Mouse (Mus musculus) WW6 (cell line): ENCODE data around the gene Zfp775.

Experiments
- DNase-seq: peaks from one replicate; pipeline ENCODE4 v3.0.0-alpha.2; 2013; ENCODE audit warnings: low read depth, low spot score

Gene Zfp775

GRCm38 (mm10) chr6:48628808-48629660, 27.2 kb downstream of the Zfp775 start:
- DNase-seq: no peak

- no peak for DNase-seq
These were observed 27.8 kb downstream of the Zfp775 start for GRCm38 (mm10) chr6:48629661-48630034.

GRCm38 (mm10) chr6:48630831-48631230, 29.0 kb downstream of the Zfp775 start:
- no peak for DNase-seq

GRCm38 (mm10) chr6:48635105-48635504, 33.2 kb downstream of the Zfp775 start:
- DNase-seq: no peak

GRCm38 (mm10) chr6:48636515-48636914, 34.7 kb downstream of the Zfp775 start:
- DNase-seq: no peak

GRCm38 (mm10) chr6:48637811-48638500, 36.1 kb downstream of the Zfp775 start:
- no peak for DNase-seq

GRCm38 (mm10) chr6:48638553-48638952, 36.7 kb downstream of the Zfp775 start:
- DNase-seq: no peak

GRCm38 (mm10) chr6:48641391-48641790, 39.5 kb downstream of the Zfp775 start:
- DNase-seq: no peak

- DNase-seq: no peak
These were observed 41.0 kb downstream of the Zfp775 start for GRCm38 (mm10) chr6:48642764-48643292.

- DNase-seq: no peak
These were observed 43.9 kb downstream of the Zfp775 start for GRCm38 (mm10) chr6:48645660-48646308.

- DNase-seq: no peak
These were observed 44.4 kb downstream of the Zfp775 start for GRCm38 (mm10) chr6:48646309-48646690.

- no peak for DNase-seq
These were observed 45.1 kb downstream of the Zfp775 start, which contains the start of gene Gimap8 for GRCm38 (mm10) chr6:48646995-48647394. Gene Gimap8 (plus strand): TSS chr6:48647234.

GRCm38 (mm10) chr6:48647611-48648010, 45.7 kb downstream of the Zfp775 start:
- DNase-seq: no peak

GRCm38 (mm10) chr6:48648779-48649178, 46.9 kb downstream of the Zfp775 start:
- no peak for DNase-seq

GRCm38 (mm10) chr6:48650041-48650440, 48.2 kb downstream of the Zfp775 start:
- DNase-seq: no peak

GRCm38 (mm10) chr6:48658721-48659120, 56.9 kb downstream of the Zfp775 start:
- DNase-seq: no peak

GRCm38 (mm10) chr6:48664750-48665149, 62.9 kb downstream of the Zfp775 start:
- DNase-seq: no peak

GRCm38 (mm10) chr6:48665471-48665870, 63.6 kb downstream of the Zfp775 start:
- DNase-seq: no peak

GRCm38 (mm10) chr6:48666159-48666586, 64.3 kb downstream of the Zfp775 start:
- DNase-seq: no peak

- no peak for DNase-seq
These were observed 66.2 kb downstream of the Zfp775 start for GRCm38 (mm10) chr6:48668022-48668421.

- DNase-seq: no peak
These were observed 67.6 kb downstream of the Zfp775 start for GRCm38 (mm10) chr6:48669446-48669969.
